Mouse (Mus musculus) cerebellum, adult 2 months (tissue): ENCODE measurements at regions not wholly inside any gene's neighbourhood (a gene's known extent, or its start where the extent isn't known, plus 50 kb on each side); places are given as distances from the start of the nearest gene placed in this dataset.

ENCODE experiments used
- CTCF ChIP-seq: fragments of 200-500 bp; IDR thresholded peaks from 2 replicates; pipeline ENCODE4 v1.5.1; 2011; ENCODE audit warnings: low read depth, mild to moderate bottlenecking, control low read depth, low read length, moderate library complexity, borderline replicate concordance; ENCODE audit not compliant: insufficient read depth
- POLR2A ChIP-seq: fragments of 200-500 bp; IDR thresholded peaks from 2 replicates; pipeline ENCODE4 v1.6.1; 2011; ENCODE audit warnings: low read length, control low read depth, borderline replicate concordance; ENCODE audit not compliant: insufficient read depth

GRCm38 (mm10) chr12:26903073-26903893 lies 434.3 kb downstream of the Cmpk2 start:
- TF ChIP-seq CTCF (no peak), POLR2A (no peak)
